Mouse (Mus musculus): Measurements from ENCODE around the gene Sez6l.
"Not testable (repeated sequence)": the region's sequence is repeated elsewhere in the genome, so short reads cannot be mapped to it uniquely, and the experiment has no call there.

The Sez6l gene

DNA sequence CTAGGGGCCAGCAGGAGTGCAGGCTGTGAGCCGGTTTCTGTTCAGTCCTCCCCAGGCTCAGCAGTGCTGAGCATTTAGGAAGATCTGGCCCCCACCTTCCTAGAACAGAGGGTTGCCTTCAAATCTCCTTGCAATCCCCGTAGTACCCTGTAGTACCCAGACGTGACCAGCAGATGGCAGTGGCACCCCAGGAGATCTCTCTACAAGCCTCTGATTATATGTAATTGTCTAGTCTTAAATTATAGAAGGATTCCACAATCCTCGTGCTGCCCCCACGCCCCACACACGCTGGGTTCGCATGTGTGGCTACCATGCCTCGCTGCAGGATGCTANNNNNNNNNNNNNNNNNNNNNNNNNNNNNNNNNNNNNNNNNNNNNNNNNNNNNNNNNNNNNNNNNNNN lies 144.0 kb downstream of the Sez6l start:
- peak; percentile 70 to 82 for DNase-seq (ENCODE audit: low spot score in 2 of 2)

- no peak for DNase-seq (ENCODE audit: low spot score in 2 of 2)
Measured at GRCm38 (mm10) chr5:112432033-112432432, 145.0 kb downstream of the Sez6l start.

DNA sequence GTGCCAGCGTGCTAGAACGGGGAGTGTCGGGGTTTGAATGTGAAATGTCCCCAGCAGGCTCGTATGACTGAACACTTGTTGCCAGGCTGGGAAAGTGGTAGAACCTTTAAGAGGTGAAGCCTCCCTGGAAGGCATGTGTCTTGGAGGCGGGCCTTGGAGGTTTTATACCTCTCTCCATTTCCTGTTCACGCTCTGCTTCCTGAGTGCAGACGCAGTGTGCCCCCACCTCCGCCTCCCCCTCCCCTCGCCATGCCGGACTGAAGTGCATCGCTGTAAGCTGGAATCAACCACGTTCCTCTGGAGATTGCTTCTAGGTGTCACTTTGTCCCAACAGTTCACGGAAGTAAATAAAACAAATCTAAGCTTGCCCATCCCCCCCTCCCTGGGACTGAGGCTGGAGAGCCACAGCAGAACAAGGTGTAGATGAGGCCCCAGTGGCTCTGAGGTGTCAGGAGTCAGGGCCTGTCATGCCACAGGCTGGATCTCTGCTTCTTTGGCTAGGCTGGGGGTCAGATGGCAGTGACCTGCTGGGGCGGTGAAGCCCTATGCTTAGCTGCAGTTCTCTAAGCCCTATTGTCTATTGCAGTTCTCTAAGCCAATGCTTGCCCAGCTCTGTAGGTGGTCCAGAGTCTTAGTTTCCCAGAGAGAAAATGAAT lies 145.7 kb downstream of the Sez6l start:
- DNase-seq (ENCODE audit: low spot score in 2 of 2): no peak

DNA sequence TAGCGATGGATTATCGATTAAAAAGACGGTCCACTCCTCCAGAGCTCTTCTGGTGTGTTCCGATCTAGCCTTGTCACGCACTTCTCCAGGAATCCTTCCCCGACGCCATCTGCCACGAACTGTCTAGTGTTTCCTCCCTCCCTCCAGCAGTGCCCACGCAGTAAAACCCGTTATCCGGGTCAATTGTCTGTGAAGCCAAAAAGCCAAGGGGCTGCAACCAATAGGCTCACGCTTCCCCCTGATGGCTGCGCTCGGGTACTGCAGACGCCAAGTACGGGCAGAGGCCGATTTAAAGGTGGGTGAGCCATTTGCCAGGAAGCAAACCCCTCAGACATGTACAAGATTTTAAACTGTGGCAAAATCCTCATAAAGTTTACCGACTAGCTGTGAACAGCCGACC lies 148.0 kb downstream of the Sez6l start:
- DNase-seq (ENCODE audit: low spot score in 2 of 2): peak in 1 of 2 experiments; percentile 69

DNA sequence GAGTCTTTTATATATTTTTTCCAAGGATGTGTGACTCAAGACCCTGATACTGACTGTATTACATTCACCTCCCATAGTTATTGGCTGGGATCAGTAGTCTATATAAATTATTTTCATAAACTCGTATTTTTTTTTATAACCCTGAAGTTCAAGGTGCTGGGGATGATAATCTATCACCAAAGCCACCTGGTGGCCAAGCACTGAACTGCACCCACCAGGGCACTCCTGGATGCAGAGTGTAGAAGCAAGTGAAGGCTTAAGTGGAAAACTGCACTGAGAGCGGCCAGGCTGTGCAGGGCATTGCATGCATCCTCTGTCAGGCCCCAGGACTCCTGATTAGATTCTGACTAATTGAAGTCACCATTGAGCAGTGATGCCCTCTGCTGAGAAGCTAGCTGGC lies 149.7 kb downstream of the Sez6l start:
- DNase-seq (ENCODE audit: low spot score in 2 of 2): peak in 1 of 2 experiments; percentile 75

DNA sequence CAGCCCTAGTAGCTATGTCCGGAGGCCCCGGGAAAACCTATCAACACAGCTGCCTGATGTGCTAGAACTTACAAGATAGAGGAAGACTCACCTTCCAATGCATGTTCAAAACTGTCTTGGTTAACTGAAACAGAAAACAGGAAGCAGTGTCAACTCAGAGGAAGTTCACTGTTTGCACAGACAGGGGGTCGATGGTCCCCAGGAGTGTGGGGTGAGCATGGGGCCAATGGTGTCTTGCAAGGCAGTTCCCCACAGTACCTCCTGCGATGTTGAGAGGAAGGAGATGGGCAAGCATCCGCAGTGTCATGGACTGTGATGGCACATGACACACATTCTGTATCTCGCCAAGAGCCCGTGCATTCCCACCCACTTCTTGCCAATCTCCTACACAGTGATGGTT lies 150.3 kb downstream of the Sez6l start:
- DNase-seq (ENCODE audit: low spot score in 2 of 2): no peak

- no peak for DNase-seq (ENCODE audit: low spot score in 2 of 2)
Measured at GRCm38 (mm10) chr5:112419535-112419934, 157.4 kb downstream of the Sez6l start.

DNA sequence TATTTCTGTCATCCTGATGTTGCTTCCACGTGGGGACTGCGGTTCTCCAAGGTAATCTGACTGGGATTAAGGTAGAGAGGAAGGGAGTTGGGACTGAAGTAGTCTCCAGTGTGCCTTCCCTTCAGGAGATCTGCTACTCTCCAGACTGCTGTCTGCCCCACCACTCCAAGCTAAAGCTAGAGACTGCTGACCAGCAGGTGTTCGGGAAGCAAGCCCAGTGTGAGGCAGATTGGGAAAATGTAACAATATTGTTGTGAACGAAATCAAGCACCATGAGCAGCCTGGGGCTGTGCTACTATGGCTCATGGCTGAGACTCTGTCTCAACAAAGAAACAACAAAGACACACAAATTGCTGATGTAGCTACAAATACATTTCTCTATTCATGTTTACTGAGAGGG lies 159.0 kb downstream of the Sez6l start:
- DNase-seq (ENCODE audit: low spot score in 2 of 2): no peak

DNA sequence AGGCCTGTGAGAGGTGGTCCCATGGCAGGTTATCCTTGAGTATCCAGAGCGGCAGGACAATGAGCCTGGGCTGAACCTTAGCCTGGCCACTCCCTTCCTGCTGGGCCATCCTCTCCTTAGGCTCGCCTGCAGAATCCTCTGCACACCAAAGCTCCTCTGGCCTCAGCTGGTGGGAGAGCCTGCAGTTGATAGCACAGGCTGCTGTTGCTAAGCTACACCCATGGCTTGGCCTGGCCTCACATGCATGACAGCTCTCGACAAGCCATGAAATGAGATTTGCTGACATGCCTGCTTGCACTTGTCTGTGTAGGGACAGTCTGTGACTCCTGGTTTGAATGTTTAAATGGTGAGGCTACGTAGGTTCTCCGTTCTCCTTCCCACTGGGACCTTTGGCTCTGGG lies 160.3 kb downstream of the Sez6l start:
- DNase-seq (ENCODE audit: low spot score in 2 of 2): no peak

DNA sequence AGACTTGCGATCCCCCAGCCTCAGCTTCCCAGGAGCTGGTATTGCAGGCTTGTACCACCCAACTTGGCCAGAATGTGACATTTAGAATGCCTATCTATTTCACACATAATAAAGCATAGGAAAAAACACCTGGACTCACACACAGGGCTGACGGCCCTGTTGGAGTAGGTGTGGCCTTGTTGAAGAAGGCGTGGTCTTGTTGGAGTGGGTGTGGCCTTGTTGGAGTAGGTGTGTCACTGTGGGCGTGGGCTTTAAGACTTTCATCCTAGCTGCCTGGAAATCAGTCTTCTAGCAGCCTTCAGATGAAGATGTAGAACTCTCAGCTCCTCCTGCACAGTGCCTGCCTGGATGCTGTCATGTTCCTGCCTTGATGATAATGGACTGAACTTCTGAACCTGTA lies 164.2 kb downstream of the Sez6l start:
- DNase-seq (ENCODE audit: low spot score in 2 of 2): not testable (repeated sequence)

DNA sequence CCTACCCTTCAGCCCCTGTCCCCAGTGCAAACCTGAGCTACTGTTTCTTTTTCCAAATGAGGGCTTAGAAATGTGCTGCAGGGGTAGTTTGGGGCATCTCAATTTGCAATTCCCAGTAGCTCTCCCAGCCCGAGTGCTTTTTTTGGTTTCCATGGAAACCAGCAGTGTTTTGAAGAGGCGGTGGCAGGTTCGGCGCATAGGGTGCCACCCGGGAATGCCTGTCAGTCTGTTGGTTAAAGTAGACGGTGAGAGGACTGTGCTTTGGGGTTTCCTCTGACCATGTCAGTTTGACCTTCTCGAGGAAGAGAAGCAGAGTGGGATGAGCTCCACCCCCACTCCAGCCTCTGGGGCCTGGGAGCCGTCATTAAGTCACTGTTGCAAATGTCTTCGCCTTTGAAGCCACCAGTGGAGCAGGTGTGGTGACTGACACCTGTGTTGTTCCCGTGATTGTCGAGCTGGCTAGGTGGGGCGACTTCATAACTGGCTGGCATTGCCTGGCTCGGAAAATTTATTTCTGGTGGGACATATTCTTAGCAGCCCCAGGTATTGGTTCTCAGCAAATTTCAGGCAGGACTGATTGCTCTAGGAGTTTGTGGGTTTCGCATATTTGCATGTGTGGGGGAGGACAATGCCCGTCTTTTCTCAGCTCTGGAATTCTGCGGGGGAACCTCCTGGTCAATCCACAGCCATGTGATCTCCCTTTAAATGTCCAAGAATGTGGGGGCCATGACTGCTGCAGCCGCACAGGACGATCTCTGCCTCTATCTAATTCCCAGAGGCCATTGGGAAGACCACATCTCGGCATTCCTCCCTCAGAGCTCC lies 165.3 kb downstream of the Sez6l start:
- peak in 1 of 2 experiments; percentile 68 for DNase-seq (ENCODE audit: low spot score in 2 of 2)

GRCm38 (mm10) chr5:112411072-112411471 lies 165.9 kb downstream of the Sez6l start:
- no peak for DNase-seq (ENCODE audit: low spot score in 2 of 2)

DNA sequence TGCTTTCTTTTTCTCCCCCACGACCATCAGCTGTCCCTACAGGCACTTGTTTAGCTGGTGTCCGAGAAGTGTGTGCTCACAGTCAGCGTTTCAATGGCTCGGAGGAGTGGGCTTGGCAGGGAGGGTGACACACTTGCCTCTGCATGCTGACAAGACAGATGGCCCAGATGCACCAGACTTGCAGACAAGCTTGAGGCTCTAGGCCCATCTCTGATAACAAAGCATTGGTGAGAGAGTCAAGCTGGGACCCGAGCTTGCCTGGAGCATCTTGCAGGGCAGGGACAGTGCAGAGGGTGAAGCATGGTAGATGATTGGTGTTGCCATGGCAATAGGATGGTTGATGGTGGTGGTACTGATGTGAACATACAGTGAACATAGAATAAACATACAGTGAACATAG lies 167.7 kb downstream of the Sez6l start:
- DNase-seq (ENCODE audit: low spot score in 2 of 2): no peak

DNA sequence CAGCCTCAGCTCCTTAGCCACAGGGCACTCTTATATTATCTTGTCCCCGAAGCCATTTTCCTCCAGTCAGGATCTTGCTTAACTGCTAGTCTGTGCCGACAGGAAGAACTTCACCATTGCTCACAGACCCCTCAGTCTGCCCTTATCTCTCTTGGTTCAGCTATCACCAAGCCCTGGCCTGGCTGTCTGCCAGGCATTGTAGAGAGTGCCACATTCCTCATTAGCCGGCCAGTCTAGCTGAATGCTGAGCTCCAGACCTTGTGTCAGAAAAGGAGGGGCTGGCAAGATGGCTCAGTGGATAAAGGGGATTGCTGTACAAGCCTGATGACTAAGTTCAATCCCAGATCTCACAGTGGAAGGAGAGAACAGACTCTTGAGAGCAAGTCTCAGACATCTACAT lies 171.0 kb downstream of the Sez6l start:
- no peak for DNase-seq (ENCODE audit: low spot score in 2 of 2)

GRCm38 (mm10) chr5:112402437-112402836 lies 174.5 kb downstream of the Sez6l start:
- DNase-seq (ENCODE audit: low spot score in 2 of 2): no peak

GRCm38 (mm10) chr5:112399284-112399683 lies 177.7 kb downstream of the Sez6l start:
- DNase-seq (ENCODE audit: low spot score in 2 of 2): no peak

DNA sequence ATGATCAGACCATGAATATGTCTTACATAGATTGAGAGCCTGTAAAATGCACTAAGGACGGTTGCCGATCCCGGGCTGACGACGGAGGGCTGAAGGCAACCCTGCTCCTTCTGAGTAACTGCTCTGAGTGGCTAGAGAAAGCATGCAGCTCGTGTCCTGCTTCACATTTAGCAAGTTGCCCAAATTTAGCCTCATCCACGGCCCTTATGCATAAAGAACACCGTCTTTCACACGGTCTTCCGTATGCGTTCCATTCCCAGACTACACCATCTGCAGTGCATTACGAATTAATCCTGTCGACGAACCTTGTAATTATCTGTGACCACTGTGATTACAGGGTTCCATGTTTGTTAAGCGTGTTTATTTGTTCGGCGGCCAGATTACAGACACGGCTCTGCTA lies 180.9 kb downstream of the Sez6l start:
- no peak for DNase-seq (ENCODE audit: low spot score in 2 of 2)

GRCm38 (mm10) chr5:112394779-112395443 lies 182.1 kb downstream of the Sez6l start, which contains the start of gene Asphd2:
Gene Asphd2 (minus strand): TSS chr5:112394866.
- peak; percentile 81 to 90 for DNase-seq (ENCODE audit: low spot score in 2 of 2)

- no peak for DNase-seq (ENCODE audit: low spot score in 2 of 2)
Measured at GRCm38 (mm10) chr5:112394415-112394763, 182.6 kb downstream of the Sez6l start.

DNA sequence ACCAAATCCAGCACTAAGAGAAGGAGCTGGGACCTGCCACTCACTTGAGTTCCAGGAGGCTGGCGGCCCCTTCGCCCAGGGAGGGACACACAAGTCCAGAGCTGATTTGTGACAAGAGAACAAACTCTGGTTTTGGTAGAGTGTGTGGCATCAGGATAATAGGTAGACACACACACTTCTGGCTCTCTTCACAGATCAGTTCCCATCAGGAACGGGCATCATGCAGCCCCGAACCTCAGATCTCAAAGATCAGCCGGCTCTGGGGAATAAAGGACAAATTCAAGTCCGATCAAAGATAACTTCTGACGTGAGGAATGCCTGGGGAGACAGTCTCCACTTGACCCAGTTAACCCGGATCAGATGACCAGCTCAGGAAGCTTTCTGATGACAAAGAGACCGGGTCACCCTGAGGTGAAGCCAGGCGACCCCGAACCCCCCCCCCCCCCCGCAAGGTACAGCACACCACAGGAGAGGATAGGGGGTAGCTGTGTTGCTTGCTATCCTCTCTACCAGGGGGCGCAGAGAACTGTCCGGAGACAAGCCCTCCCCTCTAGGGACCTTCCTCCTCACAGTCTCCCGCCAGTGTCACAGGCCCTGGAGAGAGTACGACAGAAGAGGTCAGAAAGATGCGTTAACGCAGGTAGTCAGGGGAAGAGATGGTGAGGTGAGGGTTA lies 183.1 kb downstream of the Sez6l start:
- no peak for DNase-seq (ENCODE audit: low spot score in 2 of 2)

DNA sequence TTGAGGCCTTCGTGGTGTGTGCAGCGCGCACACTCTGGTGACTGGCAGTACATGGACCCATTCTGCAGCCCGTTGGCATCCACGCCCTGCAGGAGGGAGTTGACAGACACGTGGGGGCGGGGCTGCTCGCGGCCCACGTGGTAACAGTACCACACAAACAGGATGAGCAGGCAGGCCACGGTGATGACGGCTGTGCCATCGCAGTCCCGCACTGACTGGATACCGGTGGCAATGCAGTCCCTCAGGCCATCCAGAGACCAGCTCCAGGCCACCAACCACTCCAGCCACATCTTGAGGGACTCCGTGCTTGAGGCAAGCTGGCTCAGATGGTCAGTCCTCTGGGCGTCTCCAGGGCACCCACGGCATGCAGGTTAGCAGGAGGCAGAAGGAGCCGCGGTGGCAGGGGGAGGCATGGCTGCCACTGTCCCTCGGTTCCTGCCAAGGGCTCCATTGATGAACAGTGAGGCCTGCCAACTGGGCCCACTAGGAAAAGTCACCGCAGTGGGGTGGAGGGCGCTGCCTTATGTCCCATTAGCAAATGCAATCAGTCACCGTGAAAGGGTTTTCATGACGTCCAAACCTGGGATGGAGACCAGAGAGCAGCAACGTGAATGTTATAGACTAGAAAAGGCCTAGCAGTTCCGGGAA lies 185.2 kb downstream of the Sez6l start:
- no peak for DNase-seq (ENCODE audit: low spot score in 2 of 2)

DNA sequence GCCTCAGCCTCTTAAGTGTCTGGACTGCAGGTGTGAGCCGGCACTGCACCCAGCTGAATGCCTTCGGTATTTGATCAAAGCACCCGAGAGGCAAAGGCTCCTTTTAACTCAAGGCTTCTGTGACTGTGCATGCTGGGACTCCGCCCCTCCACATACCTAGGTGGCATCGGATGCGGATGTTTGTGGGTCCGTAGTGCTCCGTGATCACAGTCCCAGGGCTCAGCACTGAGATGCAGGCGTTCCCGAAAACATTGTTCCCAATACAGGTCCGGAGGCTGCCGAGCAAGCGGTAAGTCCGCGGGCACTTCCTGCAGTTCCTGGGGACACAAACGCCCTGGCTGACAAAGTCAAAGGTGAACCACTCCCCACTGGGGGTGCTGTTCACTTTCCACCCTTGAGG lies 186.0 kb downstream of the Sez6l start:
- DNase-seq (ENCODE audit: low spot score in 2 of 2): no peak
